Mouse (Mus musculus): ENCODE data around the gene Gbx2. TPM values are rescaled to one million over a fixed set of nuclear protein-coding genes. Genes with fewer than 3 reads are reported as not detected.

Gbx2 gene
- polyA plus RNA-seq, 1 experiment: not detected

GRCm38 (mm10) chr1:89922883-89923641 lies 7.9 kb downstream of the Gbx2 start:
- TF ChIP-seq POLR2A (IDR thresholded peaks at IDR 0.05; ENCODE audit: control insufficient read depth, low read depth, low read length) (no peak), CTCF (IDR thresholded peaks at IDR 0.05; ENCODE audit: control insufficient read depth, insufficient read depth, insufficient replicate concordance, low read depth, low read length) (no peak)
- H3K36me3 ChIP-seq (ENCODE audit: control insufficient read depth, insufficient read depth, low read length): no peaks in the 10 kb centered on the region
- peaks cover 2% of the 10 kb centered on the region; the same call in 1 of the 2 replicates for H3K27me3 ChIP-seq (ENCODE audit: control insufficient read depth, insufficient read depth, low read length)
- no peak overlapping the region for H3K27ac ChIP-seq (ENCODE audit: control insufficient read depth, insufficient read depth, low read depth, low read length)
- H3K4me3 ChIP-seq (ENCODE audit: control insufficient read depth, low read depth, low read length): no peak overlapping the region
- H3K4me1 ChIP-seq (ENCODE audit: control insufficient read depth, insufficient read depth, low read length): peaks cover 2% of the 10 kb centered on the region; the same call in 1 of the 2 replicates

DNA sequence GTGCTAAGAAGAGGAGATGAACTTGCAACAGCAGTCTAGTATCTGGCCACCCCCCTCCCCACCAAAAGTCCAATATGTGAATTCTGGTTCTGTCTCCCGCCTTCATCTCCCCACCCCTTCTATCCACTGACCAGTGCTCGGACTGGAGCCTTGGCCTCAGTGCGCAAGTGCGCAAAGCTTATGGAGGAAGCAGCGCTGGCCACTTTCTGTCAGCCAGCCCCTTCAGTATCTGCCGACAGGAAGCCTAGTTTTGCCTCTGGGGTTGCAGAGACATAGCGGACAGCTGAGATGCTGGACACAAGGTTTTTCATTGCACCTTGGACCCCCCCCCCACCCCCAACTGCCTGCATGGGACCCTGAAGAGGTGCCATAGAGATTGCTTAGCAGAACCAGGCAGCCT lies 8.7 kb downstream of the Gbx2 start:
- no peak for TF ChIP-seq CTCF (IDR thresholded peaks at IDR 0.05; ENCODE audit: control insufficient read depth, insufficient read depth, insufficient replicate concordance, low read depth, low read length)
- no peak for TF ChIP-seq POLR2A (IDR thresholded peaks at IDR 0.05; ENCODE audit: control insufficient read depth, low read depth, low read length)
- no peak overlapping the region for H3K4me3 ChIP-seq (ENCODE audit: control insufficient read depth, low read depth, low read length)
- H3K27ac ChIP-seq (ENCODE audit: control insufficient read depth, insufficient read depth, low read depth, low read length): no peak overlapping the region
- H3K27me3 ChIP-seq (ENCODE audit: control insufficient read depth, insufficient read depth, low read length): peaks cover 2% of the 10 kb centered on the region; the same call in 1 of the 2 replicates
- no peaks in the 10 kb centered on the region for H3K36me3 ChIP-seq (ENCODE audit: control insufficient read depth, insufficient read depth, low read length)
- peaks cover 2% of the 10 kb centered on the region; the same call in 1 of the 2 replicates for H3K4me1 ChIP-seq (ENCODE audit: control insufficient read depth, insufficient read depth, low read length)

DNA sequence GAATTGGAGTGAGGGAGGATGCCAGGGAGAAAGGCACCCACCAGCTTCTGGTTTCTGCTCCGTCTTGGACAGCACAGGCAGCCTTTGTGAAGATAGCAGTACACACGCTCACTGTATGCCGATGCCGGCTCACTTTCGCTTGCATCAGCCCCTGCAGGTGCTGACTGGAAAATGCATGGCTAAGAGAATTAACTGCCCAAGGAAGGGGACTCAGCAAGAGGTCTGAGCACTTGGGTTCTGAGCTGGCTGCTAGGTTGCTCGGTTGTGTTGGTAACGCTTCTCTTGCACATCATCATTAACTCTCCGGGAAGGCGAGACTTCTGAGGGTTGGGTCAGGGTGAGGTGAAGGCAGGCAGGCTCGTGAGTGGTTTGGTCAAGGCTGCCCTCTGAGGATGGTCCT lies 9.2 kb downstream of the Gbx2 start:
- H3K4me1 ChIP-seq (ENCODE audit: control insufficient read depth, insufficient read depth, low read length): peaks cover 2% of the 10 kb centered on the region; the same call in 1 of the 2 replicates

GRCm38 (mm10) chr1:89919206-89919605 lies 11.8 kb downstream of the Gbx2 start:
- Histone ChIP-seq H3K4me3 (ENCODE audit: control insufficient read depth, low read depth, low read length) (no peak overlapping the region), H3K36me3 (ENCODE audit: control insufficient read depth, insufficient read depth, low read length) (no peaks in the 10 kb centered on the region), H3K4me1 (ENCODE audit: control insufficient read depth, insufficient read depth, low read length) (peaks cover 2% of the 10 kb centered on the region; the same call in 1 of the 2 replicates), H3K27ac (ENCODE audit: control insufficient read depth, insufficient read depth, low read depth, low read length) (no peak overlapping the region), H3K27me3 (ENCODE audit: control insufficient read depth, insufficient read depth, low read length) (peaks cover 2% of the 10 kb centered on the region; the same call in 1 of the 2 replicates)
- TF ChIP-seq POLR2A (IDR thresholded peaks at IDR 0.05; ENCODE audit: control insufficient read depth, low read depth, low read length) (no peak), CTCF (IDR thresholded peaks at IDR 0.05; ENCODE audit: control insufficient read depth, insufficient read depth, insufficient replicate concordance, low read depth, low read length) (no peak)

More for the DNA sequence above, 9.2 kb downstream of the Gbx2 start:
- Histone ChIP-seq H3K27ac (ENCODE audit: control insufficient read depth, insufficient read depth, low read depth, low read length) (no peak overlapping the region), H3K27me3 (ENCODE audit: control insufficient read depth, insufficient read depth, low read length) (peaks cover 2% of the 10 kb centered on the region; the same call in 1 of the 2 replicates), H3K36me3 (ENCODE audit: control insufficient read depth, insufficient read depth, low read length) (no peaks in the 10 kb centered on the region), H3K4me3 (ENCODE audit: control insufficient read depth, low read depth, low read length) (no peak overlapping the region)
- TF ChIP-seq CTCF (IDR thresholded peaks at IDR 0.05; ENCODE audit: control insufficient read depth, insufficient read depth, insufficient replicate concordance, low read depth, low read length): no peak
- TF ChIP-seq POLR2A (IDR thresholded peaks at IDR 0.05; ENCODE audit: control insufficient read depth, low read depth, low read length): no peak

DNA sequence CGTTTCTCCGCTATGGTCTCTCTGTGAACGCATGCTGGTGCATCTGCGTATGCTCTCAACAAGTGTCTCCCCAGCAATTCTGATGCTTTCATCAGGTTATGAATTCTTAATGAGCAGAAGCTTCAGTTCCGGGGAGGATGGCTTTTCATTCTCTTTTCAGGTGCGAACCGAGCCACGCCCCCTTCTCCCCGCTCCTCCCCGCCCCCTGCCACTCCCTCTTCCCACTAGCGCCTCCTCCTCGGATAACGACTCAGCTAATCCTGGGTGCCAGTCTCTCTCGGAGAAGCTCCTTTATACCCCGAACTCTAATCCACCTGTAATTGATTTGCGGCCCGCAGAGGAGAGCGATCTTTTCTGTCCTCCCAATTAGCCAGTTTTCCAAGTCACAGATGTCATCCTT lies 12.9 kb downstream of the Gbx2 start:
- no peaks in the 10 kb centered on the region; the same call in 1 of the 2 replicates for H3K27me3 ChIP-seq (ENCODE audit: control insufficient read depth, insufficient read depth, low read length)
- TF ChIP-seq CTCF (IDR thresholded peaks at IDR 0.05; ENCODE audit: control insufficient read depth, insufficient read depth, insufficient replicate concordance, low read depth, low read length): no peak
- no peak for TF ChIP-seq POLR2A (IDR thresholded peaks at IDR 0.05; ENCODE audit: control insufficient read depth, low read depth, low read length)
- H3K4me1 ChIP-seq (ENCODE audit: control insufficient read depth, insufficient read depth, low read length): no peaks in the 10 kb centered on the region
- H3K27ac ChIP-seq (ENCODE audit: control insufficient read depth, insufficient read depth, low read depth, low read length): no peak overlapping the region
- no peak overlapping the region for H3K4me3 ChIP-seq (ENCODE audit: control insufficient read depth, low read depth, low read length)
- H3K36me3 ChIP-seq (ENCODE audit: control insufficient read depth, insufficient read depth, low read length): no peaks in the 10 kb centered on the region

DNA sequence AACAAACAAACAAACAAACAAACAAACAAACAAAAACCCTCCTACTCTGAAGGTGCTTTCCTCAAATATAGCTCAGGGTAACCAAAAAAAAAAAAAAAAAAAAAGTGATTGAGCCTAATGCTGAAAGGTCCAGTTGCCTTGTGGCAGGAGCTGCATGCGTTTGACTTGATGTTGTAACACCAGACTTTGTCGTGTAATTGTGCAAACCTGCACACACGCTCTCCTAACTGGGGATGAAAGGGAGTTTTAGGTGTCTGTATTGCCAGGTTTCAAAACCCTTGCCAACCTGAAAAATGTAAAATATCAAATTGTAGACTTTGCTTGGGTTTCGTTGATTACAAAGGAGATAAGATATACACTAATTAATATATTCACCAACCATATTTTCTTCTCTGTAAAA lies 17.4 kb downstream of the Gbx2 start:
- H3K27ac ChIP-seq (ENCODE audit: control insufficient read depth, insufficient read depth, low read depth, low read length): no peak overlapping the region
- no peaks in the 10 kb centered on the region for H3K27me3 ChIP-seq (ENCODE audit: control insufficient read depth, insufficient read depth, low read length)
- no peak overlapping the region for H3K4me3 ChIP-seq (ENCODE audit: control insufficient read depth, low read depth, low read length)
- no peak for TF ChIP-seq CTCF (IDR thresholded peaks at IDR 0.05; ENCODE audit: control insufficient read depth, insufficient read depth, insufficient replicate concordance, low read depth, low read length)
- TF ChIP-seq POLR2A (IDR thresholded peaks at IDR 0.05; ENCODE audit: control insufficient read depth, low read depth, low read length): no peak
- no peaks in the 10 kb centered on the region for H3K4me1 ChIP-seq (ENCODE audit: control insufficient read depth, insufficient read depth, low read length)
- H3K36me3 ChIP-seq (ENCODE audit: control insufficient read depth, insufficient read depth, low read length): no peaks in the 10 kb centered on the region

GRCm38 (mm10) chr1:89912392-89912791 lies 18.6 kb downstream of the Gbx2 start:
- H3K4me3 ChIP-seq (ENCODE audit: control insufficient read depth, low read depth, low read length): no peak overlapping the region
- H3K36me3 ChIP-seq (ENCODE audit: control insufficient read depth, insufficient read depth, low read length): no peaks in the 10 kb centered on the region
- no peaks in the 10 kb centered on the region for H3K4me1 ChIP-seq (ENCODE audit: control insufficient read depth, insufficient read depth, low read length)
- TF ChIP-seq CTCF (IDR thresholded peaks at IDR 0.05; ENCODE audit: control insufficient read depth, insufficient read depth, insufficient replicate concordance, low read depth, low read length) (no peak), POLR2A (IDR thresholded peaks at IDR 0.05; ENCODE audit: control insufficient read depth, low read depth, low read length) (no peak)
- no peaks in the 10 kb centered on the region for H3K27me3 ChIP-seq (ENCODE audit: control insufficient read depth, insufficient read depth, low read length)
- H3K27ac ChIP-seq (ENCODE audit: control insufficient read depth, insufficient read depth, low read depth, low read length): no peak overlapping the region
